Mouse (Mus musculus) CH12.LX (cell line): ENCODE results near the gene Ccdc137.

Experiments used
- CTCF ChIP-seq, 2 experiments: IDR thresholded peaks in 1 of 2; conservative IDR thresholded peaks in 1 of 2; 2 replicates each; pipeline ENCODE4 v1.5.1; 2011 to 2012; ENCODE audit warnings: low read depth in 2 of 2, low read length in 2 of 2, improper control_type of control experiment in 1 of 2, inconsistent platforms in 1 of 2, mild to moderate bottlenecking in 1 of 2, moderate library complexity in 1 of 2
- HCFC1 ChIP-seq: IDR thresholded peaks from 2 replicates; pipeline ENCODE4 v1.6.1; 2012; ENCODE audit warnings: low read depth, mild to moderate bottlenecking, inconsistent platforms, low read length, improper control_type of control experiment
- MAX ChIP-seq: IDR thresholded peaks from 2 replicates; pipeline ENCODE4 v1.6.1; 2011; ENCODE audit warnings: low read length, improper control_type of control experiment
- POLR2A ChIP-seq: IDR thresholded peaks from 2 replicates; pipeline ENCODE4 v1.6.1; 2011; ENCODE audit warnings: low read depth, mild to moderate bottlenecking, improper control_type of control experiment, low read length
- SMC3 ChIP-seq: IDR thresholded peaks from 2 replicates; pipeline ENCODE4 v1.6.1; 2011; ENCODE audit warnings: low read depth, low read length, improper control_type of control experiment
- USF2 ChIP-seq: conservative IDR thresholded peaks from 2 replicates; pipeline ENCODE4 v1.6.1; 2011; ENCODE audit warnings: low read depth, low read length, improper control_type of control experiment

GRCm38 (mm10) chr11:120464365-120464764 lies 6.5 kb downstream of the Ccdc137 start:
- TF ChIP-seq CTCF (conservative IDR thresholded peaks at IDR 0.05 in 1 of 2, IDR thresholded peaks at IDR 0.05 in 1 of 2; ENCODE audit: low read depth in 2 of 2, low read length in 2 of 2) (no peak), POLR2A (no peak), USF2 (no peak), HCFC1 (no peak), SMC3 (no peak), MAX (no peak)
